Mouse (Mus musculus): Measurements from ENCODE around the gene Oma1. TPM values are rescaled to one million over a fixed set of nuclear protein-coding genes. Genes with fewer than 3 reads are reported as not detected.

Gene Oma1
- polyA plus RNA-seq, 1 experiment = 32.2 TPM

- no peaks in the 10 kb centered on the region for H3K27me3 ChIP-seq (ENCODE audit: control insufficient read depth, insufficient read depth, low read length)
- WGBS = 89% methylated on average over 4 of the region's 4 CpGs
- TF ChIP-seq CTCF (IDR thresholded peaks at IDR 0.05; ENCODE audit: borderline replicate concordance, control insufficient read depth, extremely low read depth, insufficient read depth, low read length, poor library complexity) = no peak
- TF ChIP-seq POLR2A (IDR thresholded peaks at IDR 0.05; ENCODE audit: control insufficient read depth, extremely low read depth, insufficient read depth, low read length, poor library complexity) = no peak
- no peaks in the 10 kb centered on the region for H3K4me1 ChIP-seq (replicated peaks; ENCODE audit: control insufficient read depth, insufficient read depth, low read length)
- no peaks in the 10 kb centered on the region for H3K36me3 ChIP-seq (ENCODE audit: control insufficient read depth, insufficient read depth, low read length)
- no peak for DNase-seq
- H3K27ac ChIP-seq (ENCODE audit: control insufficient read depth, insufficient read depth, low read length) = no peak overlapping the region
- no peak overlapping the region for H3K4me3 ChIP-seq (ENCODE audit: control insufficient read depth, insufficient read depth, low read length)
Measured at GRCm38 (mm10) chr4:103385031-103385430, 71.4 kb downstream of the Oma1 start.

- no peaks in the 10 kb centered on the region for H3K36me3 ChIP-seq (ENCODE audit: control insufficient read depth, insufficient read depth, low read length)
- H3K4me3 ChIP-seq (ENCODE audit: control insufficient read depth, insufficient read depth, low read length) = no peak overlapping the region
- no peak for DNase-seq
- 89% methylated on average over 4 of the region's 4 CpGs for whole genome bisulfite sequencing
- no peaks in the 10 kb centered on the region for H3K4me1 ChIP-seq (replicated peaks; ENCODE audit: control insufficient read depth, insufficient read depth, low read length)
- TF ChIP-seq POLR2A (IDR thresholded peaks at IDR 0.05; ENCODE audit: control insufficient read depth, extremely low read depth, insufficient read depth, low read length, poor library complexity) (no peak), CTCF (IDR thresholded peaks at IDR 0.05; ENCODE audit: borderline replicate concordance, control insufficient read depth, extremely low read depth, insufficient read depth, low read length, poor library complexity) (no peak)
- H3K27ac ChIP-seq (ENCODE audit: control insufficient read depth, insufficient read depth, low read length) = no peak overlapping the region
- no peaks in the 10 kb centered on the region for H3K27me3 ChIP-seq (ENCODE audit: control insufficient read depth, insufficient read depth, low read length)
Measured at GRCm38 (mm10) chr4:103385835-103386787, 72.5 kb downstream of the Oma1 start.

- DNase-seq = no peak
- H3K4me3 ChIP-seq (ENCODE audit: control insufficient read depth, insufficient read depth, low read length) = no peak overlapping the region
- no peaks in the 10 kb centered on the region for H3K27me3 ChIP-seq (ENCODE audit: control insufficient read depth, insufficient read depth, low read length)
- no peak overlapping the region for H3K27ac ChIP-seq (ENCODE audit: control insufficient read depth, insufficient read depth, low read length)
- no peaks in the 10 kb centered on the region for H3K4me1 ChIP-seq (replicated peaks; ENCODE audit: control insufficient read depth, insufficient read depth, low read length)
- no peaks in the 10 kb centered on the region for H3K36me3 ChIP-seq (ENCODE audit: control insufficient read depth, insufficient read depth, low read length)
- TF ChIP-seq CTCF (IDR thresholded peaks at IDR 0.05; ENCODE audit: borderline replicate concordance, control insufficient read depth, extremely low read depth, insufficient read depth, low read length, poor library complexity) (no peak), POLR2A (IDR thresholded peaks at IDR 0.05; ENCODE audit: control insufficient read depth, extremely low read depth, insufficient read depth, low read length, poor library complexity) (no peak)
- 84% methylated on average over 3 of the region's 3 CpGs for WGBS
Measured at GRCm38 (mm10) chr4:103387292-103387691, 73.7 kb downstream of the Oma1 start.

GRCm38 (mm10) chr4:103388530-103389178 is 75.0 kb downstream of the Oma1 start:
- H3K36me3 ChIP-seq (ENCODE audit: control insufficient read depth, insufficient read depth, low read length) = no peaks in the 10 kb centered on the region
- no peaks in the 10 kb centered on the region for H3K4me1 ChIP-seq (replicated peaks; ENCODE audit: control insufficient read depth, insufficient read depth, low read length)
- DNase-seq = no peak
- H3K27ac ChIP-seq (ENCODE audit: control insufficient read depth, insufficient read depth, low read length) = no peak overlapping the region
- no peaks in the 10 kb centered on the region for H3K27me3 ChIP-seq (ENCODE audit: control insufficient read depth, insufficient read depth, low read length)
- WGBS = 52% methylated on average over 8 of the region's 8 CpGs
- TF ChIP-seq POLR2A (IDR thresholded peaks at IDR 0.05; ENCODE audit: control insufficient read depth, extremely low read depth, insufficient read depth, low read length, poor library complexity) = no peak
- TF ChIP-seq CTCF (IDR thresholded peaks at IDR 0.05; ENCODE audit: borderline replicate concordance, control insufficient read depth, extremely low read depth, insufficient read depth, low read length, poor library complexity) = no peak
- H3K4me3 ChIP-seq (ENCODE audit: control insufficient read depth, insufficient read depth, low read length) = no peak overlapping the region

- H3K36me3 ChIP-seq (ENCODE audit: control insufficient read depth, insufficient read depth, low read length) = no peaks in the 10 kb centered on the region
- 87% methylated on average over 3 of the region's 3 CpGs for WGBS
- DNase-seq = no peak
- H3K27ac ChIP-seq (ENCODE audit: control insufficient read depth, insufficient read depth, low read length) = no peak overlapping the region
- TF ChIP-seq CTCF (IDR thresholded peaks at IDR 0.05; ENCODE audit: borderline replicate concordance, control insufficient read depth, extremely low read depth, insufficient read depth, low read length, poor library complexity) (no peak), POLR2A (IDR thresholded peaks at IDR 0.05; ENCODE audit: control insufficient read depth, extremely low read depth, insufficient read depth, low read length, poor library complexity) (no peak)
- no peaks in the 10 kb centered on the region for H3K27me3 ChIP-seq (ENCODE audit: control insufficient read depth, insufficient read depth, low read length)
- H3K4me1 ChIP-seq (replicated peaks; ENCODE audit: control insufficient read depth, insufficient read depth, low read length) = no peaks in the 10 kb centered on the region
- H3K4me3 ChIP-seq (ENCODE audit: control insufficient read depth, insufficient read depth, low read length) = no peak overlapping the region
Measured at GRCm38 (mm10) chr4:103389583-103389982, 76.0 kb downstream of the Oma1 start.

GRCm38 (mm10) chr4:103390499-103390898 is 76.9 kb downstream of the Oma1 start:
- no peak for DNase-seq
- no peak for TF ChIP-seq POLR2A (IDR thresholded peaks at IDR 0.05; ENCODE audit: control insufficient read depth, extremely low read depth, insufficient read depth, low read length, poor library complexity)
- TF ChIP-seq CTCF (IDR thresholded peaks at IDR 0.05; ENCODE audit: borderline replicate concordance, control insufficient read depth, extremely low read depth, insufficient read depth, low read length, poor library complexity) = no peak
- no peaks in the 10 kb centered on the region for H3K27me3 ChIP-seq (ENCODE audit: control insufficient read depth, insufficient read depth, low read length)
- no peaks in the 10 kb centered on the region for H3K36me3 ChIP-seq (ENCODE audit: control insufficient read depth, insufficient read depth, low read length)
- H3K27ac ChIP-seq (ENCODE audit: control insufficient read depth, insufficient read depth, low read length) = no peak overlapping the region
- no peak overlapping the region for H3K4me3 ChIP-seq (ENCODE audit: control insufficient read depth, insufficient read depth, low read length)
- 83% methylated on average over 2 of the region's 2 CpGs for WGBS
- H3K4me1 ChIP-seq (replicated peaks; ENCODE audit: control insufficient read depth, insufficient read depth, low read length) = no peaks in the 10 kb centered on the region
